Comparison of ENCODE assay signal across 20 mouse cellular contexts in the genomic region with DNA sequence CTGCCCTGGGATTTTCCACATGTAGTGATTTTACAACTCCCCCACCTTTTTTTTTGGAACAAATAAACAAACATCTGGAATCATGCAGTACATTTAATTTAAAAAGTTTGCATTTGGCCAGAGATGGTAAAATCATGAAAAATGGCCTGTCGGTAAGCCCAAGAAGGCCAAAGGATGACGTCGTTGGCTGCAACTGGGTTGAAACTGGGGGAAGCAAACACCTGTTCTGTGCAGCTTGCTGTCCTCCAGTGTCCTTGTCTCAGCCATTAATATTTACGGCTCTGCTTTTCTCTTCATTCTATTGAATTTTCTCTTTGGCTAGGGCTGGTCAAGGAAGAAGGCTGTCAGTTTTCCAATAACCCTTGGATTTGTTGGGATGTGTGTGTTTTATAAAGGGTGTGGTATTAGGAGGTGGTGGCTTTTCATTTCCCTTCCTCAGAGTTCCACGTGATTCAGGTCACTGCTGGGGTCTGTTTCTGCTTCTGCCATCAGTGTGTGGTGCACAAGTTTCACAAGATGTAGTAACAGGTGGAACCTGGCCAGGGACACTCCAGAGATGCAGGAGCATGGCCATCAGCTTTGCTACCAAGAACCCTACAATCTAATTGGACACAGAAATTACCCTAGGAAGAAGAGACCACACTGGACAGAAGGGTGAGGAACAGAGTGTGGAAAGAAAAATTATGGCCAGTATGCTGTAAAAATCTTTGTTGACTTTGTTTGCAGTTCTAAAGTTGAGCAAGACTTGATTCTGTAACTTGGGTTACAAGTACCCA.
DNase-seq lines count a peak whose midpoint lies in the region; ATAC-seq and TF ChIP-seq lines count a peak whose summit lies in the region.
"Had no signal": no experiment of that assay in that cellular context is flagged by ENCODE, and none has a peak within 500 bp of the region (broad histone marks: within the 10 kb centered on the region; RNA-seq: fewer than 3 reads in every experiment).

No protein-coding gene starts in this region.

- 83% methylated on average over 5 of the region's 5 CpGs for WGBS in liver, adult 2 months

- no peak for TF ChIP-seq CTCF in liver, adult 2 months (IDR thresholded peaks at IDR 0.05; ENCODE audit: low read depth, low read length)

- no peaks in the 10 kb centered on the region for H3K4me1 ChIP-seq in liver, adult 2 months (ENCODE audit: control insufficient read depth, insufficient read depth, low read length)
- peaks cover 19% of the 10 kb centered on the region for H3K4me1 ChIP-seq in brown adipose tissue, adult 24 weeks (ENCODE audit: control insufficient read depth, insufficient read depth, insufficient read length, low read length)
- H3K4me1 ChIP-seq: hindbrain, embryonic 13.5 days had no signal

- H3K4me3 ChIP-seq in liver, adult 2 months (ENCODE audit: insufficient read depth, low read depth, low read length): no peak overlapping the region
- H3K4me3 ChIP-seq in brown adipose tissue, adult 24 weeks (ENCODE audit: insufficient read depth, low read depth, low read length): no peak overlapping the region
- H3K4me3 ChIP-seq: hindbrain, embryonic 13.5 days; kidney, embryonic 15.5 days; limb, embryonic 13.5 days had no signal

- H3K9ac ChIP-seq in liver, adult 2 months (ENCODE audit: low read depth, low read length): no peak overlapping the region
- H3K9ac ChIP-seq: forebrain, postnatal 0 days; hindbrain, embryonic 13.5 days; kidney, embryonic 15.5 days; limb, embryonic 13.5 days; liver, postnatal 0 days had no signal

- no peaks in the 10 kb centered on the region for H3K27me3 ChIP-seq in liver, adult 2 months (ENCODE audit: control insufficient read depth, insufficient read depth, low read length)
- H3K27me3 ChIP-seq: hindbrain, embryonic 13.5 days; kidney, embryonic 15.5 days; limb, embryonic 13.5 days; Patski had no signal

- peak; percentile 65 for ATAC-seq in megakaryocyte, adult 5-6 weeks (ENCODE audit: poor library complexity, severe bottlenecking)
- ATAC-seq: activated CD4-positive, CD25-positive, alpha-beta regulatory T cell, adult 4 months; forebrain, postnatal 0 days; liver, postnatal 0 days; Patski had no signal

- H3K36me3 ChIP-seq in liver, adult 2 months (ENCODE audit: control insufficient read depth, insufficient read depth, low read length): no peaks in the 10 kb centered on the region
- H3K36me3 ChIP-seq: hindbrain, embryonic 13.5 days; kidney, embryonic 15.5 days; limb, embryonic 13.5 days had no signal

- no peaks in the 10 kb centered on the region for H3K79me2 ChIP-seq in liver, adult 2 months (ENCODE audit: control insufficient read depth, insufficient read depth, low read length)

- TF ChIP-seq POLR2A in liver, adult 2 months (IDR thresholded peaks at IDR 0.05; ENCODE audit: extremely low read depth, insufficient read depth, low read length): no peak

- peak; percentile 27 for DNase-seq in gastrocnemius, adult 18-20 months (ENCODE audit: low spot score)
- no peak for DNase-seq in gastrocnemius, postnatal 10 days
- peak; percentile 14 for DNase-seq in liver, adult 2 months (ENCODE audit: extremely low read depth, low read depth, low spot score)
- no peak for DNase-seq in liver
- DNase-seq in left cerebral cortex, adult 9 months (ENCODE audit: low spot score in 2 of 2): no peak
- DNase-seq in cerebellum, postnatal 25 days: no peak
- DNase-seq: cerebellum, adult 18-20 months; forebrain, postnatal 0 days; heart, postnatal 10 days; liver, postnatal 0 days; right cerebral cortex, postnatal 14 days; thymus, postnatal 14 days had no signal

- H3K27ac ChIP-seq in liver, adult 2 months (replicated peaks; ENCODE audit: insufficient read depth, low read depth, low read length): no peak overlapping the region
- peak overlapping the region; percentile 94 for H3K27ac ChIP-seq in brown adipose tissue, adult 24 weeks (replicated peaks; ENCODE audit: low read depth, low read length)
- H3K27ac ChIP-seq: hindbrain, embryonic 13.5 days; kidney, embryonic 15.5 days; stomach, postnatal 0 days had no signal

Comparison
In these comparisons a context has a peak if more than half of its experiments do, and no peak if none do; other contexts are left out.
1. DNase-seq: peak in gastrocnemius, adult 18-20 months (single experiment) and liver, adult 2 months (single experiment); none in gastrocnemius, postnatal 10 days (single experiment), liver (single experiment), left cerebral cortex, adult 9 months (0 of 2) and cerebellum, postnatal 25 days (0 of 2).